Mouse (Mus musculus): ENCODE results near the gene Kifap3. TPM values are rescaled to one million over a fixed set of nuclear protein-coding genes. Genes with fewer than 3 reads are reported as not detected.

Gene Kifap3
- total RNA-seq, 2 experiments from 2014 or later = 195 to 203 TPM

- DNase-seq (ENCODE audit: low spot score in 2 of 2) = no peak
These were observed 184.8 kb downstream of the Kifap3 start for GRCm38 (mm10) chr1:163964008-163964689.

Other genes starting within 250 kb of the Kifap3 start
- gene Mettl11b, start 54.4 kb upstream of the Kifap3 start, total RNA-seq (2021) = 1 to 10 TPM; 2.0 to 3.6 TPM
- 10 to 100 TPM; 21.0 to 22.3 TPM for gene Scyl3, start 149.5 kb downstream of the Kifap3 start, total RNA-seq (2021)
- gene BC055324, start 215.2 kb downstream of the Kifap3 start, total RNA-seq (2021) = 1 to 10 TPM in 1 of 2 experiments, under 1 TPM in 1; 0.91 to 1.0 TPM
- gene Mettl18, start 215.3 kb downstream of the Kifap3 start, total RNA-seq (2021) = 1 to 10 TPM; 5.4 to 5.7 TPM

Measured in left cerebral cortex, adult 18-20 months (tissue).